Mouse (Mus musculus): ENCODE data around the gene Fgfr2. TPM values are rescaled to one million over a fixed set of nuclear protein-coding genes. Genes with fewer than 3 reads are reported as not detected.
"Not testable (repeated sequence)": the region's sequence is repeated elsewhere in the genome, so short reads cannot be mapped to it uniquely, and the experiment has no call there.

Fgfr2 gene
- total and polyA plus RNA-seq, 2 experiments from 2014 or later, result 12.1 to 32.6 TPM

GRCm38 (mm10) chr7:130545401-130545800 is 2577.7 kb downstream of the Fgfr2 start:
- no peak for ATAC-seq (ENCODE audit: low FRiP score)
- no peak overlapping the region for H3K4me3 ChIP-seq (ENCODE audit: low read depth, low read length)

GRCm38 (mm10) chr7:130543181-130543580 is 2580.0 kb downstream of the Fgfr2 start:
- DNase-seq (ENCODE audit: low spot score) (no peak), ATAC-seq (ENCODE audit: low FRiP score) (no peak)
- no peaks in the 10 kb centered on the region for H3K9me3 ChIP-seq (ENCODE audit: low read length)
- H3K27ac ChIP-seq (ENCODE audit: low read depth, low read length), result no peak overlapping the region
- H3K36me3 ChIP-seq (ENCODE audit: insufficient read depth, low read length), result peaks cover 17% of the 10 kb centered on the region
- no peaks in the 10 kb centered on the region for H3K27me3 ChIP-seq (ENCODE audit: insufficient read depth, low read length)
- no peak overlapping the region for H3K4me3 ChIP-seq (ENCODE audit: low read depth, low read length)
- H3K9ac ChIP-seq (replicated peaks; ENCODE audit: low read length, poor library complexity, severe bottlenecking), result no peak overlapping the region
- over 99% methylated on average over 4 of the region's 4 CpGs for WGBS
- H3K4me2 ChIP-seq (ENCODE audit: low read depth, low read length, poor library complexity, severe bottlenecking), result no peak overlapping the region
- TF ChIP-seq CTCF (IDR thresholded peaks at IDR 0.05), result no peak
- H3K4me1 ChIP-seq (ENCODE audit: insufficient read depth, low read length), result peaks cover 5% of the 10 kb centered on the region; the same call in 1 of the 2 replicates

More at GRCm38 (mm10) chr7:130545401-130545800, 2577.7 kb downstream of the Fgfr2 start:
- no peak for DNase-seq (ENCODE audit: low spot score)
- WGBS, result 90% methylated on average over 5 of the region's 5 CpGs
- Histone ChIP-seq H3K4me2 (ENCODE audit: low read depth, low read length, poor library complexity, severe bottlenecking) (no peak overlapping the region), H3K4me1 (ENCODE audit: insufficient read depth, low read length) (peaks cover 5% of the 10 kb centered on the region; the same call in 1 of the 2 replicates), H3K9ac (replicated peaks; ENCODE audit: low read length, poor library complexity, severe bottlenecking) (no peak overlapping the region), H3K27ac (ENCODE audit: low read depth, low read length) (no peak overlapping the region), H3K27me3 (ENCODE audit: insufficient read depth, low read length) (no peaks in the 10 kb centered on the region), H3K36me3 (ENCODE audit: insufficient read depth, low read length) (no peaks in the 10 kb centered on the region; the same call in 1 of the 2 replicates), H3K9me3 (ENCODE audit: low read length) (no peaks in the 10 kb centered on the region)
- TF ChIP-seq CTCF (IDR thresholded peaks at IDR 0.05), result no peak

- WGBS, result 90% methylated on average over 7 of the region's 7 CpGs
- Histone ChIP-seq H3K9ac (replicated peaks; ENCODE audit: low read length, poor library complexity, severe bottlenecking) (no peak overlapping the region), H3K36me3 (ENCODE audit: insufficient read depth, low read length) (peaks cover 17% of the 10 kb centered on the region), H3K4me2 (ENCODE audit: low read depth, low read length, poor library complexity, severe bottlenecking) (no peak overlapping the region), H3K4me1 (ENCODE audit: insufficient read depth, low read length) (no peaks in the 10 kb centered on the region), H3K27me3 (ENCODE audit: insufficient read depth, low read length) (no peaks in the 10 kb centered on the region), H3K4me3 (ENCODE audit: low read depth, low read length) (no peak overlapping the region), H3K9me3 (ENCODE audit: low read length) (no peaks in the 10 kb centered on the region), H3K27ac (ENCODE audit: low read depth, low read length) (no peak overlapping the region)
- TF ChIP-seq CTCF (IDR thresholded peaks at IDR 0.05), result no peak
- DNase-seq (ENCODE audit: low spot score) (no peak), ATAC-seq (ENCODE audit: low FRiP score) (no peak)
Observed at GRCm38 (mm10) chr7:130540176-130540575, 2583.0 kb downstream of the Fgfr2 start.

GRCm38 (mm10) chr7:130537068-130537467 is 2586.1 kb downstream of the Fgfr2 start:
- 89% methylated on average over 4 of the region's 4 CpGs for WGBS
- no peak for TF ChIP-seq CTCF (IDR thresholded peaks at IDR 0.05)
- no peaks in the 10 kb centered on the region for H3K4me1 ChIP-seq (ENCODE audit: insufficient read depth, low read length)
- ATAC-seq (ENCODE audit: low FRiP score), result no peak
- no peaks in the 10 kb centered on the region for H3K9me3 ChIP-seq (ENCODE audit: low read length)
- DNase-seq (ENCODE audit: low spot score), result no peak
- no peak overlapping the region for H3K4me2 ChIP-seq (ENCODE audit: low read depth, low read length, poor library complexity, severe bottlenecking)
- H3K27me3 ChIP-seq (ENCODE audit: insufficient read depth, low read length), result no peaks in the 10 kb centered on the region
- H3K9ac ChIP-seq (replicated peaks; ENCODE audit: low read length, poor library complexity, severe bottlenecking), result no peak overlapping the region
- peaks cover 17% of the 10 kb centered on the region for H3K36me3 ChIP-seq (ENCODE audit: insufficient read depth, low read length)
- H3K27ac ChIP-seq (ENCODE audit: low read depth, low read length), result no peak overlapping the region
- no peak overlapping the region for H3K4me3 ChIP-seq (ENCODE audit: low read depth, low read length)

- no peak overlapping the region for H3K27ac ChIP-seq (ENCODE audit: low read depth, low read length)
- peaks cover 19% of the 10 kb centered on the region for H3K36me3 ChIP-seq (ENCODE audit: insufficient read depth, low read length)
- 89% methylated on average over 4 of the region's 4 CpGs for WGBS
- H3K4me3 ChIP-seq (ENCODE audit: low read depth, low read length), result no peak overlapping the region
- ATAC-seq (ENCODE audit: low FRiP score) (no peak), DNase-seq (ENCODE audit: low spot score) (no peak)
- H3K27me3 ChIP-seq (ENCODE audit: insufficient read depth, low read length), result no peaks in the 10 kb centered on the region
- H3K4me2 ChIP-seq (ENCODE audit: low read depth, low read length, poor library complexity, severe bottlenecking), result no peak overlapping the region
- H3K9ac ChIP-seq (replicated peaks; ENCODE audit: low read length, poor library complexity, severe bottlenecking), result no peak overlapping the region
- peak; percentile 53 for TF ChIP-seq CTCF (IDR thresholded peaks at IDR 0.05)
- no peaks in the 10 kb centered on the region for H3K9me3 ChIP-seq (ENCODE audit: low read length)
- no peaks in the 10 kb centered on the region for H3K4me1 ChIP-seq (ENCODE audit: insufficient read depth, low read length)
Observed at GRCm38 (mm10) chr7:130535174-130535573, 2588.0 kb downstream of the Fgfr2 start.

- no peak overlapping the region for H3K4me3 ChIP-seq (ENCODE audit: low read depth, low read length)
- TF ChIP-seq CTCF (IDR thresholded peaks at IDR 0.05), result peak; percentile 91
- ATAC-seq (ENCODE audit: low FRiP score) (no peak), DNase-seq (ENCODE audit: low spot score) (peak; percentile 84)
- no peak overlapping the region for H3K9ac ChIP-seq (replicated peaks; ENCODE audit: low read length, poor library complexity, severe bottlenecking)
- no peak overlapping the region; the same call in 1 of the 2 replicates for H3K27ac ChIP-seq (ENCODE audit: low read depth, low read length)
- H3K4me2 ChIP-seq (ENCODE audit: low read depth, low read length, poor library complexity, severe bottlenecking), result no peak overlapping the region
- H3K9me3 ChIP-seq (ENCODE audit: low read length), result no peaks in the 10 kb centered on the region
- H3K4me1 ChIP-seq (ENCODE audit: insufficient read depth, low read length), result no peaks in the 10 kb centered on the region
- peaks cover 8% of the 10 kb centered on the region; the same call in 1 of the 2 replicates for H3K36me3 ChIP-seq (ENCODE audit: insufficient read depth, low read length)
- no peaks in the 10 kb centered on the region for H3K27me3 ChIP-seq (ENCODE audit: insufficient read depth, low read length)
- WGBS, result 40% methylated on average over 24 of the region's 25 CpGs
Observed at GRCm38 (mm10) chr7:130533316-130534260, 2589.6 kb downstream of the Fgfr2 start.

GRCm38 (mm10) chr7:130531138-130531537 is 2592.0 kb downstream of the Fgfr2 start:
- not testable (repeated sequence) for H3K9me3 ChIP-seq (ENCODE audit: low read length); H3K9ac ChIP-seq (replicated peaks; ENCODE audit: low read length, poor library complexity, severe bottlenecking)

More at GRCm38 (mm10) chr7:130531138-130531537, 2592.0 kb downstream of the Fgfr2 start:
- not testable (repeated sequence) for DNase-seq (ENCODE audit: low spot score); H3K4me2 ChIP-seq (ENCODE audit: low read depth, low read length, poor library complexity, severe bottlenecking); H3K4me3 ChIP-seq (ENCODE audit: low read depth, low read length); H3K27me3 ChIP-seq (ENCODE audit: insufficient read depth, low read length); H3K4me1 ChIP-seq (ENCODE audit: insufficient read depth, low read length); H3K27ac ChIP-seq (ENCODE audit: low read depth, low read length); H3K36me3 ChIP-seq (ENCODE audit: insufficient read depth, low read length); ATAC-seq (ENCODE audit: low FRiP score)
- WGBS, result 96% methylated on average over 14 of the region's 15 CpGs

Data from midbrain, postnatal 0 days (tissue).